Mouse (Mus musculus) liver, adult 2 months (tissue): ENCODE measurements around the gene Tbc1d22a.

Experiments
- CTCF ChIP-seq: fragments of 200-500 bp; IDR thresholded peaks from 2 replicates; pipeline ENCODE4 v1.5.1; 2011; ENCODE audit warnings: low read depth, low read length, control low read depth
- POLR2A ChIP-seq: fragments of 200-500 bp; IDR thresholded peaks from 2 replicates; pipeline ENCODE4 v1.6.1; 2011; ENCODE audit warnings: low read length, control low read depth; ENCODE audit not compliant: insufficient read depth; ENCODE audit errors: extremely low read depth

- TF ChIP-seq CTCF (no peak), POLR2A (no peak)
Observed at GRCm38 (mm10) chr15:86203292-86203793, 10.9 kb upstream of the Tbc1d22a start.
